Mouse (Mus musculus) fibroblast of lung, adult 2 months (primary cell): ENCODE results near the gene Slc22a7.

Experiments
- DNase-seq: peaks from one replicate; pipeline ENCODE4 v3.0.0-alpha.2; 2011; ENCODE audit warnings: low read depth

Gene Slc22a7

GRCm38 (mm10) chr17:46438298-46438873, at the start of gene Slc22a7:
Slc22a7 (minus strand) TSS chr17:46438457.
- DNase-seq, result no peak

GRCm38 (mm10) chr17:46487431-46487830, 49.2 kb upstream of the Slc22a7 start, which contains the start of gene Ttbk1:
Ttbk1 (minus strand) TSS chr17:46487675.
- DNase-seq, result no peak

DNA sequence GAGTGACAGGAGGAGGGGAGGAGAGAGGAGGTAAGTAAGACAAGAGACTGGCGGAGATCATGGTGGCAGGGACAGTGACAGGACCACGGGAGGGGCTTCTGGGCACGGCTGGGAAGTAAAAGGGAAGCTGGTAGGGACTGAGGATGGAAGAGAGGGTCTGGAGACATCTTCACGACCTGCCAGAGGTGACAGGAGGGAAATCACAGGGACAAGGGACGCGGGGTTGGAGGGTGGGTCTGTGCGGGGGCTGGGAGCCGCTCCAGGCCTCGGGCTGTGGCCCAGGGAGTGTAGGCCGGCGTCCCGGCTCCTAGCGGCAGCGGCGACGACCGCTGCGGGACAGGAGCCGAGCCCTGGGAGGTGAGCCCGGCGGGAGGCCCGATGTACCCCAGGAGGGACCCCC, 48.7 kb upstream of the Slc22a7 start:
- DNase-seq, result no peak

GRCm38 (mm10) chr17:46484461-46484875, 46.2 kb upstream of the Slc22a7 start:
- DNase-seq, result no peak

DNA sequence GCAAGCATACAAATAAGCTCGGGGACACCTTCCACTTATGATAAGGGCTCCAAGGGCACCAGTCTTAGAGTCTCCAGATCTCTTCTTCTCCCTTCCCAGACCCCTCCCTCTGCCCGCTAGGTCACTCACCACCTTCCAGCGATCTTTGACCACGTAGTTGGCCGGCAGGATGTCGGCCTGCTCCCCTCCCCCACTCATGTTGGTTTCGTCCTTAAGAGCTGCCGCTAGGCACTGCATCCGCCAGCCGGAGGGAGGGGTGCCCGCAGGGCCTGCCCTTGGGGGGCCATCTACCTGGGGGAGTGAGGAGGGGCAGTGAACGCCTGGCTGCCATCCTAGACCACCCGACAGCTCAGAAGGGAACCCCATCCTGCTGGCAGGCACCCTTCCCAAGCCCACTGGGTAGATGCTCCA, 45.8 kb upstream of the Slc22a7 start:
- DNase-seq, result no peak

DNA sequence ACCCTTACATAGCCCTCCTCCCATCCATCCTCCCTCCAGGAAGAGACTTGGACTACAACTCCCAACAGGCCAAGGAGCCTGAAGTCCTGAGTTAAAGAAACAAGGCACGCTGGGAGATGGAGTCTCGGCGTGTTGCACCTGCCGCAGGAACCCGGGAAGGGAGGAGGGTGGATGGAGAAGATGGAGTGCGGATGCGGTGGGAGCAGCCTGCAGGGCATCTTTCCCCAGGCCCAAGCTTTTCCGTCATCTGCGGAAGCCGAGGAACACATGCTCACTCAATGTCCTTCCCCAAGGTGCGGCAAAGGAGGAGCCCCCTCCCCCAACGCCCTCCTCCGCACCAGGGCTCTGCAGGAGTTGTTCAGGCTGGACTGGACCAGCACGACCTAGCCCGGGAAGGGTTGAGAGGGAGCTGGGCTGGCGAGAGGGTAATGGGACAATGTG, 45.3 kb upstream of the Slc22a7 start:
- no peak for DNase-seq

- no peak for DNase-seq
Measured at GRCm38 (mm10) chr17:46477286-46477685, 39.0 kb upstream of the Slc22a7 start.

GRCm38 (mm10) chr17:46476601-46477000, 38.3 kb upstream of the Slc22a7 start:
- DNase-seq, result no peak

- DNase-seq, result no peak
Measured at GRCm38 (mm10) chr17:46467830-46468229, 29.6 kb upstream of the Slc22a7 start.

DNA sequence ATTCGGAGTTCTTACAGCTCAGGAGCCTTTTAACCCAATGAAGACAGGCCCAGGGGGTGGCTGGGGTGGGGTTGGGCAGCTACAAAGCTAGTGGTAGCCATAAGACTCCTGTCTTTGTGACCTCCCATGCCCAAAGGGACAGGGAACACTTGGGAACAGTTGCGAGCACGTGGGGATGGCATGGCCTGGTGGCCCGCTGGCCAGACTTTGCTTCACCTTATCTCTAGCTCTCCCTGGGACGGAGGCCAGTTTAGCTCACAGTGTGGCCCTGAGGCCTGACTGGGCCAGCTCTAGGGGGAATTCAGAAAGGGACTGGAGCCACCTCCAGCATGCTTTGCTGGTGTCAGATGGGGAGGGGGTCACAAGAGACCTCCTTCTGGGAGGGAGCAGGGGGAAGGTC, 24.0 kb upstream of the Slc22a7 start:
- no peak for DNase-seq

DNA sequence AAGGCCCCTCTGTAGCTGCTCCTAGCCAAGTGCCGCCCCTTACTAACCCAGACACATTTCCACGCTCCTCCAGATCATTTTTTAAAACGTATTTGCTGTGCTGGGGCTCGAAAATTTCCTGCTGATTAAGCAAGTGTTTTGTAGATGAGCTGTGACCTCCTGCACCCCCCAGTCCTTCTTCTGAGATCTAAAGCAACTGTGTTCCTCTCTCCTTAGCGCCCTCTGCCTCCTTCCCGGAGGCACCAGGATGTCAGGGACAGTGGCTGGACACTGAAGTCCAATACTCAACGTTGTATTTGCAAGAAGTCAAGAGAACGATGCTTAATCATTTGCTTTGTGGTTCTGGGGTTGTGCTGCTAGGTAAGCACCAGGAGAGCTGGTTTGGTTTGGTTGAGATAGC, 23.1 kb upstream of the Slc22a7 start:
- DNase-seq, result no peak

DNA sequence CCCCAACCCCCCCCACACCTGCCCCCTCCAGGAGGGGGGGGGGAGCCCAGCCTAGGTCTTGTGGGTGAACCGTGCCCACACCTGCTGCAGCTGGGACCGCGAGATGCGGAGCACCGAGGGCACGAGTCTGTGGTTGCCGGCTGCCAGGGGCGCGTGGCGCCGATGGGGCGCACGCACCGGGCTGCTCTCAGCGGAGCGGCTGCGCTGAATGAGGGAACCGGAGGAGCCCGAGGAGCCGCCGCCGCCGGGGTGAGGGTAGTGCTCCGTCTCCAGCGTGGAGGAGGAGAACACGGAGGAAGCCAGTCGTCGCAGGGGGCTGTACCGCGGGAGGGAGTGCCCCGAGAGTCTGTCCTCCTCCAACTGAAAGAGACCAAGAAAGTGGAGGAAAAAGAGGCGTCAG, 22.4 kb upstream of the Slc22a7 start:
- no peak for DNase-seq

GRCm38 (mm10) chr17:46458439-46458838, 20.2 kb upstream of the Slc22a7 start:
- no peak for DNase-seq

DNA sequence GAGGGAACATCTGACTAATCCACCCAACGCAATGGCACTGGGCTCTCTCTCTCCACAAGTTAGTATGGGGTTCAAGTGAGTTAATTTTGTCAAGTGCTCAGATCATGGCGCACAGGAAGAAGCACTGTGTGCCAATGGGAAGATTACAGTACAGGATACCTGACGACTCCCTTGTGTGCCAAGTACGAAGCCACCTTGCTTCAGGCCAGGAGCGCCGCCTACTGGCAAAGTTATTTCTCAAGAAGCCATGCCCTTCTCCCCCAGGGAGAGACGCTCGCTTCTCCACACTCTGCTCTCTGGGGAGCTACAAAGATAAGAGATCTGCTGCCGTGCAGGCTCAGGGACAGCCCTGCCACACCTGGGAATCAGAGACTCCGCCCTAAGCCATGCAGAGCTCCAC, 19.5 kb upstream of the Slc22a7 start:
- no peak for DNase-seq

GRCm38 (mm10) chr17:46455110-46455691, 16.9 kb upstream of the Slc22a7 start:
- no peak for DNase-seq

GRCm38 (mm10) chr17:46454539-46454938, 16.3 kb upstream of the Slc22a7 start:
- DNase-seq, result no peak

DNA sequence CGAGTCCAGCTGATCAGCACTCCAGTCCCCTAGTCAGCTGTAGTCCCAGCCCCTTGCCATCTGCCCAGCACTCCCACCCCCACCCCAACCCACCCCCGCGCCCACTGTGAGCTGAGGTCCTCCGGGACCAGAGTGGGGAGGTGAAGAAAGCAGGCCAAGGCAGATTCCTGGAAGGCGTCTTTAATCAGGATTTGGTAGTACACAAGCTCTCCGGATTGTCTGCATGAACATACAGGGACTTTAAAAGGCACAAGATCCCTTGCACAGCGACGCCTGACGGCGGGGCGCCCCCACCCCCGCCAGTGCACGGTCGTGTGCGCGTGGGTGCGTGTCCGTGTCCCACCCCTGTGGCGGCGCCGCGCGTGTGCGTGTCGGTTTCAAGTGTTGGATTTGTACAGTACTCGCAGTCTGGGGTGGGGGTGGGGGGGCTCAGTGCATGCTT, 15.7 kb upstream of the Slc22a7 start:
- DNase-seq, result no peak

DNA sequence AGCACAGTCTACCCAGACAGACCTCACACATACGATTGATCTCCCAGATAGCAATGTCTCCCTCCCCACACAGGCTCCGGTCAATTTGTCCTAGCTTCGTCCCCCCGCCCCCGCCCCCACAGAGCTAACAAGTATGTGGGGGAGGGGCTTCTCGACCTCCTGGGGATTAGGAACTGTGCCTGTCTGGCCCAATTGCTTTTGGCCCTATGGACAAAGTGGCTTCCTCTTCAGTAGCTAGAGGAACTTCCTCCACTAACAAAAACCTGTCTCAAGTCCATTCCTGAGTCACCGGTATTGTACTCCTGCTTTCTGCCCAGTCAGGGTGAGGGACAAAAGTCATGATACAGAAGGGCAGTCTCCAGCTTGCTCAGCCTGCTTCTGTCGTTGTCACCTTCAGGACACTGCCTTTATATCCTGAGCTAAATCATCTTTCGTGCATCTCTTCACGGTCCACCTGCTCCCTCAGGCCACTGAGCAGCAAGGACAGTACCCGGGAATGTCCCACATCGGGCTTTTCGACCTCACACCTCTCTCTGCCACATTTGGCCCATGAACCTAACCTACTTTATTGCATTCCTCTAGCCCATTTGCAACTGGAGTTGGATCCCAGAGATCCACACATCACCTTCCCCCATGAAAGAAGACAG, 15.2 kb upstream of the Slc22a7 start:
- no peak for DNase-seq

- no peak for DNase-seq
Measured at GRCm38 (mm10) chr17:46452683-46453082, 14.4 kb upstream of the Slc22a7 start.

GRCm38 (mm10) chr17:46446264-46446663, 8.0 kb upstream of the Slc22a7 start:
- no peak for DNase-seq

- DNase-seq, result no peak
Measured at GRCm38 (mm10) chr17:46444839-46445579, 6.8 kb upstream of the Slc22a7 start.

- no peak for DNase-seq
Measured at GRCm38 (mm10) chr17:46439176-46439575, 919 bp upstream of the Slc22a7 start.
